Mouse (Mus musculus) embryonic facial prominence, embryonic 11.5 days (tissue): ENCODE measurements around the gene Adgrl2. TPM values are rescaled to one million over a fixed set of nuclear protein-coding genes. Genes with fewer than 3 reads are reported as not detected.

Experiments
- ATAC-seq: fragments of 200-750 bp; cut with Nextera tagmentation; replicated peaks from 2 replicates; pipeline ENCODE4 v1.8.0; 2017; ENCODE audit warnings: low read depth; ENCODE audit not compliant: insufficient number of reproducible peaks, low FRiP score, low TSS enrichment
- DNase-seq: peaks from one replicate; pipeline ENCODE4 v3.0.0-alpha.2; 2015; ENCODE audit warnings: low spot score
- H3K27ac ChIP-seq: fragments of 300-500 bp; sonication (generic); replicated peaks from 2 replicates; pipeline ENCODE4 v1.5.1; 2014; ENCODE audit warnings: mild to moderate bottlenecking, low read depth, low read length, control low read depth
- H3K27me3 ChIP-seq: fragments of 300-500 bp; sonication (generic); 2 replicates; pipeline ENCODE4 v1.6.1; 2014; ENCODE audit warnings: mild to moderate bottlenecking, low read length, moderate library complexity, mixed read lengths; ENCODE audit not compliant: control insufficient read depth, insufficient read depth
- H3K36me3 ChIP-seq: fragments of 300-500 bp; sonication (generic); replicated peaks from 2 replicates; pipeline ENCODE4 v1.6.1; 2014; ENCODE audit warnings: low read depth, mild to moderate bottlenecking, low read length, moderate library complexity, mixed read lengths; ENCODE audit not compliant: control insufficient read depth, insufficient read depth
- H3K4me1 ChIP-seq: fragments of 300-500 bp; sonication (generic); 2 replicates; pipeline ENCODE4 v1.6.1; 2014; ENCODE audit warnings: low read length, mixed read lengths; ENCODE audit not compliant: control insufficient read depth, insufficient read depth
- H3K4me2 ChIP-seq: fragments of 300-500 bp; sonication (generic); 2 replicates; pipeline ENCODE4 v1.6.1; 2014; ENCODE audit warnings: low read depth, mild to moderate bottlenecking, control low read depth, low read length, moderate library complexity
- H3K4me3 ChIP-seq: fragments of 300-500 bp; sonication (generic); 2 replicates; pipeline ENCODE4 v1.5.1; 2014; ENCODE audit warnings: low read depth, low read length, control low read depth
- H3K9ac ChIP-seq: fragments of 300-500 bp; sonication (generic); replicated peaks from 2 replicates; pipeline ENCODE4 v1.6.1; 2014; ENCODE audit warnings: mild to moderate bottlenecking, control low read depth, low read length
- H3K9me3 ChIP-seq: fragments of 300-500 bp; sonication (generic); replicated peaks from 2 replicates; pipeline ENCODE4 v1.6.1; 2016; ENCODE audit warnings: mild to moderate bottlenecking, low read length, inconsistent platforms, mixed read lengths; ENCODE audit not compliant: control insufficient read depth
- WGBS: fragments of 180-500 bp; shearing (Covaris S2); extraction: QIAGEN DNeasy Blood & Tissue Kit; methylation state at CpG from one replicate; pipeline ENCODE4 v1.1.7; 2014; 5-methylcytosine and 5-hydroxymethylcytosine counted together
- polyA plus RNA-seq: library from polyadenylated mRNA; unstranded; fragments of >200 nt; fragmentation: Nextera tagmentation; extraction: Ambion mirVana; gene quantifications from 2 replicates; pipeline ENCODE4 v1.2.1, GENCODE M21; 2014

Adgrl2 gene
- polyA plus RNA-seq, 1 experiment from 2014 or later = 113 TPM

- WGBS = 84% methylated on average over 7 of the region's 7 CpGs
Observed at GRCm38 (mm10) chr3:148842533-148842932, 147.8 kb downstream of the Adgrl2 start.

GRCm38 (mm10) chr3:148838835-148839296, 151.5 kb downstream of the Adgrl2 start:
- Histone ChIP-seq H3K36me3 (no peaks in the 10 kb centered on the region; the same call in 1 of the 2 replicates), H3K27ac (no peak overlapping the region), H3K4me3 (no peak overlapping the region), H3K9me3 (no peaks in the 10 kb centered on the region), H3K4me2 (no peak overlapping the region), H3K27me3 (no peaks in the 10 kb centered on the region), H3K4me1 (no peaks in the 10 kb centered on the region), H3K9ac (no peak overlapping the region)
- no peak for DNase-seq
- WGBS = 88% methylated on average over 13 of the region's 13 CpGs
- ATAC-seq = no peak

More at GRCm38 (mm10) chr3:148842533-148842932, 147.8 kb downstream of the Adgrl2 start:
- no peak for ATAC-seq
- no peak overlapping the region for H3K9ac ChIP-seq
- no peaks in the 10 kb centered on the region for H3K9me3 ChIP-seq
- no peaks in the 10 kb centered on the region for H3K27me3 ChIP-seq
- H3K4me2 ChIP-seq = no peak overlapping the region
- DNase-seq = no peak
- H3K36me3 ChIP-seq = 0 out of 2 replicates have a peak, but pooled peaks cover 3% of the 10 kb centered on the region
- H3K4me1 ChIP-seq = no peaks in the 10 kb centered on the region
- no peak overlapping the region for H3K4me3 ChIP-seq
- no peak overlapping the region for H3K27ac ChIP-seq

DNA sequence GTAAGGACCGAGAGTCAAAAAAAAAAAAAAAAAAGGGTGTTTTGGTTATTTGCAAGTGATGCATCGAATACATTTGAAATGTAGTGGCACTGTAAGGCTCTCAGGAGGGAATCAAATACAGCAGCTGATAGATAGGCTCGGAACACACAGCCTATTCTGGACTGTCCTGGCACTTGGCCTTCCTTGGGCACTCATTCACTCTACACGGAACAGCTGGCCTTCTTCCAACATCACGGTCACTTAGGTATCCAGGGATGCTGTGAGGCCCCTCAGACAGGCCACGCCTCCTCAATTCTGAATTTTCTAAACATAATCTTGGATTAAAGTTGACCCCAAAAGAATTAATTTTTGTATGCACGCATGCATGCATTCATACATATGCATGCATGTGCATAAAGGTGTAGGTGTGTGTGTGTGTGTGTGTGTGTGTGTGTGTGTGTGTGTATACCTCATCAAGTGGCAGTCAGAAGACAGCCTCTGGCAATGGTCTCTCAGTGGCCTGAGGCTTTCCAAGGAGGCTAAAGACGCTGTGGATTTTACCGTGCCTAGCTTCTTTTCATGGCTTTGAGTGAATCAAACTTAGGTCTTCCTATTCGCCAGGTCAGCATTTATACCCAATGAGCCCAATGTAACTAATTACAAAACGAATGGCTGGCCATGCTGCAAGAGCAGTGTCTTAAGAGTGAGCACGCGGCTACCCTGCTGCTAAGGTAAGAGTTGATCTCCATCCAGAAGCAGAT, 152.1 kb downstream of the Adgrl2 start:
- no peak overlapping the region for H3K9ac ChIP-seq
- H3K27ac ChIP-seq = no peak overlapping the region
- peaks cover 3% of the 10 kb centered on the region; the same call in 1 of the 2 replicates for H3K36me3 ChIP-seq
- H3K4me3 ChIP-seq = no peak overlapping the region
- no peaks in the 10 kb centered on the region for H3K9me3 ChIP-seq
- H3K4me1 ChIP-seq = no peaks in the 10 kb centered on the region
- DNase-seq (no peak), ATAC-seq (no peak)
- no peak overlapping the region for H3K4me2 ChIP-seq
- H3K27me3 ChIP-seq = no peaks in the 10 kb centered on the region
- 88% methylated on average over 13 of the region's 13 CpGs for WGBS

GRCm38 (mm10) chr3:148835136-148835535, 155.2 kb downstream of the Adgrl2 start:
- H3K27me3 ChIP-seq = no peaks in the 10 kb centered on the region
- no peaks in the 10 kb centered on the region for H3K9me3 ChIP-seq
- no peak overlapping the region for H3K27ac ChIP-seq
- ATAC-seq (no peak), DNase-seq (no peak)
- 91% methylated on average over 12 of the region's 12 CpGs for WGBS
- no peak overlapping the region for H3K4me3 ChIP-seq
- H3K4me2 ChIP-seq = no peak overlapping the region
- no peaks in the 10 kb centered on the region for H3K4me1 ChIP-seq
- H3K36me3 ChIP-seq = peaks cover 6% of the 10 kb centered on the region; the same call in 1 of the 2 replicates
- H3K9ac ChIP-seq = no peak overlapping the region

GRCm38 (mm10) chr3:148833070-148833769, 157.1 kb downstream of the Adgrl2 start:
- H3K9me3 ChIP-seq = no peaks in the 10 kb centered on the region
- no peaks in the 10 kb centered on the region for H3K27me3 ChIP-seq
- H3K9ac ChIP-seq = no peak overlapping the region
- no peak overlapping the region for H3K4me2 ChIP-seq
- 94% methylated on average over 20 of the region's 20 CpGs for WGBS
- DNase-seq = no peak
- no peaks in the 10 kb centered on the region for H3K4me1 ChIP-seq
- peaks cover 6% of the 10 kb centered on the region; the same call in 1 of the 2 replicates for H3K36me3 ChIP-seq
- H3K4me3 ChIP-seq = no peak overlapping the region
- ATAC-seq = no peak
- no peak overlapping the region for H3K27ac ChIP-seq

DNA sequence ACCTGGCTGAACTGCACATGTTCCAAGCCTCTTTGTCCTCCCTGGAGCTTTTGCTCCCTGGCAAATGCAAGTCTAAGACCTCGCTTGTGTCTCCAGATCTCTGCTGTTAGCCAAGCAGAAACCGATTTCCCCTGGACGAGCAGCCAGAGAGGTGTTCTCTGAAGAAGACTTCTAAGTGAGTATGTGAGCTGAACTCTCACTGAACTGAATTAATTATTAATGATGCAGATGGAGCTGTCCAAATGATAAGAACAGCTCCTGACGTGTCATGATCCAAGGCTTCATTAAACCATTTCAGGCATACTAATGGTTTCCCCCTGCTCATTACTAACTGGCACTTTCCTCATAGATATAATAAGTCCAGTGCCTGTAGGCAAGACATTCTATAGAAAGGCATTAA, 158.4 kb downstream of the Adgrl2 start:
- Histone ChIP-seq H3K9me3 (no peaks in the 10 kb centered on the region), H3K36me3 (peaks cover 6% of the 10 kb centered on the region; the same call in 1 of the 2 replicates)
- 86% methylated on average over 4 of the region's 4 CpGs for WGBS

DNA sequence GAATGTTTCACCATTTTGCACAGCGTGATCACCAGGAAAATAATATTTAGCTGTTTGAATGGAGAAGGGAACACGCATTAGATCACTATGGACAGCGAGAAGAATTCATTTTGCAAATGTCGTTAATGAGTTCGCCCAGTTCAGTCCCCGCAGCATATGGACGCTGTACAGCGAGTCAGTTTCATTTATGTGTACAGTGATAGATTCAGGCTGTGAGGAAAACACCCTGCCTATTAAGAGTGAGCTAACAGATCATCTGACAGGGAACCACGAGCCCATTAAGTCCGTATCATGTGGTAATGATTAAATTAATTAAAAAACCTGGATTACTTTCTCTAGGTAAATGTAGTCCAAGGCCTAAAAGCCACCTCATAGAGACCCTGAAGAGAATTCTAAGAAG, 161.8 kb downstream of the Adgrl2 start:
- no peak overlapping the region for H3K27ac ChIP-seq
- DNase-seq = no peak
- WGBS = 84% methylated on average over 10 of the region's 10 CpGs
- peaks cover 6% of the 10 kb centered on the region for H3K36me3 ChIP-seq
- no peak overlapping the region for H3K4me3 ChIP-seq
- no peak for ATAC-seq
- H3K4me1 ChIP-seq = no peaks in the 10 kb centered on the region
- no peak overlapping the region for H3K9ac ChIP-seq
- H3K9me3 ChIP-seq = no peaks in the 10 kb centered on the region
- no peak overlapping the region for H3K4me2 ChIP-seq
- no peaks in the 10 kb centered on the region for H3K27me3 ChIP-seq

More for the DNA sequence above, 158.4 kb downstream of the Adgrl2 start:
- no peak overlapping the region for H3K27ac ChIP-seq
- H3K27me3 ChIP-seq = no peaks in the 10 kb centered on the region
- H3K9ac ChIP-seq = no peak overlapping the region
- no peak overlapping the region for H3K4me3 ChIP-seq
- H3K4me1 ChIP-seq = no peaks in the 10 kb centered on the region
- ATAC-seq = no peak
- no peak for DNase-seq
- no peak overlapping the region for H3K4me2 ChIP-seq

- ATAC-seq (no peak), DNase-seq (no peak)
- Histone ChIP-seq H3K36me3 (peaks cover 10% of the 10 kb centered on the region), H3K4me2 (no peak overlapping the region), H3K4me1 (no peaks in the 10 kb centered on the region), H3K9ac (no peak overlapping the region), H3K27ac (no peak overlapping the region), H3K9me3 (no peaks in the 10 kb centered on the region), H3K4me3 (no peak overlapping the region), H3K27me3 (no peaks in the 10 kb centered on the region)
- 94% methylated on average over 13 of the region's 13 CpGs for WGBS
Observed at GRCm38 (mm10) chr3:148823551-148823950, 166.8 kb downstream of the Adgrl2 start.
